Mouse (Mus musculus) embryonic facial prominence, embryonic 11.5 days (tissue): ENCODE measurements around the gene Rubcnl. TPM values are rescaled to one million over a fixed set of nuclear protein-coding genes. Genes with fewer than 3 reads are reported as not detected.

ENCODE experiments used
- ATAC-seq: fragments of 200-750 bp; cut with Nextera tagmentation; replicated peaks from 2 replicates; pipeline ENCODE4 v1.8.0; 2017; ENCODE audit warnings: low read depth; ENCODE audit not compliant: insufficient number of reproducible peaks, low FRiP score, low TSS enrichment
- DNase-seq: peaks from one replicate; pipeline ENCODE4 v3.0.0-alpha.2; 2015; ENCODE audit warnings: low spot score
- H3K27ac ChIP-seq: fragments of 300-500 bp; sonication (generic); replicated peaks from 2 replicates; pipeline ENCODE4 v1.5.1; 2014; ENCODE audit warnings: mild to moderate bottlenecking, low read depth, low read length, control low read depth
- H3K27me3 ChIP-seq: fragments of 300-500 bp; sonication (generic); 2 replicates; pipeline ENCODE4 v1.6.1; 2014; ENCODE audit warnings: mild to moderate bottlenecking, low read length, moderate library complexity, mixed read lengths; ENCODE audit not compliant: control insufficient read depth, insufficient read depth
- H3K36me3 ChIP-seq: fragments of 300-500 bp; sonication (generic); replicated peaks from 2 replicates; pipeline ENCODE4 v1.6.1; 2014; ENCODE audit warnings: low read depth, mild to moderate bottlenecking, low read length, moderate library complexity, mixed read lengths; ENCODE audit not compliant: control insufficient read depth, insufficient read depth
- H3K4me1 ChIP-seq: fragments of 300-500 bp; sonication (generic); 2 replicates; pipeline ENCODE4 v1.6.1; 2014; ENCODE audit warnings: low read length, mixed read lengths; ENCODE audit not compliant: control insufficient read depth, insufficient read depth
- H3K4me2 ChIP-seq: fragments of 300-500 bp; sonication (generic); 2 replicates; pipeline ENCODE4 v1.6.1; 2014; ENCODE audit warnings: low read depth, mild to moderate bottlenecking, control low read depth, low read length, moderate library complexity
- H3K4me3 ChIP-seq: fragments of 300-500 bp; sonication (generic); 2 replicates; pipeline ENCODE4 v1.5.1; 2014; ENCODE audit warnings: low read depth, low read length, control low read depth
- H3K9ac ChIP-seq: fragments of 300-500 bp; sonication (generic); replicated peaks from 2 replicates; pipeline ENCODE4 v1.6.1; 2014; ENCODE audit warnings: mild to moderate bottlenecking, control low read depth, low read length
- H3K9me3 ChIP-seq: fragments of 300-500 bp; sonication (generic); replicated peaks from 2 replicates; pipeline ENCODE4 v1.6.1; 2016; ENCODE audit warnings: mild to moderate bottlenecking, low read length, inconsistent platforms, mixed read lengths; ENCODE audit not compliant: control insufficient read depth
- WGBS: fragments of 180-500 bp; shearing (Covaris S2); extraction: QIAGEN DNeasy Blood & Tissue Kit; methylation state at CpG from one replicate; pipeline ENCODE4 v1.1.7; 2014; 5-methylcytosine and 5-hydroxymethylcytosine counted together
- polyA plus RNA-seq: library from polyadenylated mRNA; unstranded; fragments of >200 nt; fragmentation: Nextera tagmentation; extraction: Ambion mirVana; gene quantifications from 2 replicates; pipeline ENCODE4 v1.2.1, GENCODE M21; 2014

The Rubcnl gene
- polyA plus RNA-seq, 1 experiment from 2014 or later, result 0.65 TPM

DNA sequence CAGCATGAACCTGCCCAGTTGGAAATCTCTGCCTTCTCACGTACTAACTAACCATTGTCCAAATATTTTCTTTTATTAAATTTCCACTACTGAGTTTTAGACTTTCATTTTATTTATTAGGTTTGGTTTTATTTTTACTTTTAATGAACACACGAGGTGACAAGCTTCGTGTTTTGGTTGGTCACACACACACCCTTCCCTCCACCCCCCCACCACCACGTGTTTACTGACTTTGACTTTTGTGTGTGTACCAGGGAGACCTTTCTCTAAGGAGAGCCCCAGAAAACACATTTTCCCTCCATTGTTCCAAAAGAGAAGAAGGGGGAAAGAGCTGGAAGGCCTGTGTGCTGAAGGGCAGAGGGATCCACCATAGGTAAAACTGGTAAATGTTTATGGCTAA is 30.2 kb upstream of the Rubcnl start:
- Histone ChIP-seq H3K27me3 (no peaks in the 10 kb centered on the region), H3K27ac (no peak overlapping the region), H3K36me3 (no peaks in the 10 kb centered on the region), H3K9ac (no peak overlapping the region), H3K9me3 (no peaks in the 10 kb centered on the region), H3K4me1 (no peaks in the 10 kb centered on the region), H3K4me2 (no peak overlapping the region), H3K4me3 (no peak overlapping the region)
- DNase-seq (no peak), ATAC-seq (no peak)
- 58% methylated on average over 4 of the region's 4 CpGs for WGBS

DNA sequence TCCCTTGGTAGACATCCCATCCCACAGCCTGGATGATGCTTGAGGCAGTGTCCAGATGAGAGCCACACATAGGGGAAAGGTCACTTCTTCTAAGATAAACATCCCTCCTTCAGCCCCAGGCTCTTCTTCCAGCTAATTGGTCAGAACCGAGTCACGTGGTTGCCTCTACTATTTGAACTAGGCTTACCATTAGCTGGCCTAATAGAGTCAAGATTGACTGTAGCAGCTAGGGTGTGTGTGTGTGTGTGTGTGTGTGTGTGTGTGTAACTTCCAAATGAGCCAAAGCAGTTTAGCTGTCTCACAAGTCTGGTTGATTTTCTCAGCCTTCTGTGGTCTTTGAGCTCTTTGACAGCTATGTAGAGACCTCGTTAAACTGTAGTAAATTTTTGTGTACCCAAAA is 29.3 kb upstream of the Rubcnl start:
- ATAC-seq (no peak), DNase-seq (no peak)
- Histone ChIP-seq H3K4me3 (no peak overlapping the region), H3K4me2 (no peak overlapping the region), H3K9me3 (no peaks in the 10 kb centered on the region), H3K27ac (no peak overlapping the region), H3K27me3 (no peaks in the 10 kb centered on the region), H3K4me1 (no peaks in the 10 kb centered on the region), H3K36me3 (no peaks in the 10 kb centered on the region), H3K9ac (no peak overlapping the region)
- 55% methylated on average over 3 of the region's 3 CpGs for WGBS

DNA sequence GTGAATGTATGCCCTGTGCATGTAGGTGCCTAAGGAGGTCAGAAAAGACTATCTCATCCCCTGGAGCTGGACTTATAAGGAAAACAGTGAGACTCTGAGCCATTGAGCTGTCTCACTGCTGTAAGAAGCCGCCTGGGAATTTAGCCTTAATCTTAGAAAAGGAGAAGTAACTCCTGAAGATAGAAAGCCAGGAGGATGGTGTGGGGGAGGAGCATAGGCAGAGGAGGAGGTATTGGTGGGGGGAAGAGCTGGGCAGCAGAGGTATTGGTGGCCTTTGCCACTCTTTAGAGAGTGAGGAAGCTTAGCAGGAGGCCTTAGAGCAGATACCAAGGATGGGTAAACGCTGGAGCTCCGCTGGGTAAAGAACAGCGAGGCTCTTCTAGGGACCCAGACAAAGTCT is 26.5 kb upstream of the Rubcnl start:
- 43% methylated on average over 4 of the region's 4 CpGs for WGBS
- Histone ChIP-seq H3K9ac (no peak overlapping the region), H3K36me3 (no peaks in the 10 kb centered on the region), H3K4me3 (no peak overlapping the region), H3K4me2 (no peak overlapping the region), H3K27ac (no peak overlapping the region), H3K9me3 (no peaks in the 10 kb centered on the region), H3K27me3 (no peaks in the 10 kb centered on the region), H3K4me1 (no peaks in the 10 kb centered on the region)
- no peak for DNase-seq
- no peak for ATAC-seq

DNA sequence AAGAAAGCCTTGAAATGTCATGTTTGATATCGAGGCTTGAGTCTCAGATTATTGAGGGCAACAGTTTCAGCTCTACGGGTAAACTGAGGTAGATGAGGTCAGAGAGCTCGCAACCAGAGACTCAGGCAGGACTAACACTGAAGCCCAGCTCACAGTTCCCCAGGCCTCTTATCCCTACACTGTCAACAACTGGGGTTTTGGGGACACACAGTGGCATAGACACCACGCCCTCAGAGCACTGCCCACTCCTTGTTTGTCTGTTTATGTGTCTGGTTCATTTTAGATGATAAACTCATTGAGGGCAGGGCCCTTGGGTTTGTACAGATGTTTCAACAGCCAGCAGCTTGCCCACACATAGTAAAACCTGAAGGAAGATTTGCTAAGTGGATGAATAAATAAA is 25.9 kb upstream of the Rubcnl start:
- WGBS, result 82% methylated on average over 4 of the region's 4 CpGs
- Histone ChIP-seq H3K4me3 (no peak overlapping the region), H3K27ac (no peak overlapping the region), H3K27me3 (no peaks in the 10 kb centered on the region), H3K9me3 (no peaks in the 10 kb centered on the region), H3K36me3 (no peaks in the 10 kb centered on the region), H3K9ac (no peak overlapping the region), H3K4me1 (no peaks in the 10 kb centered on the region), H3K4me2 (no peak overlapping the region)
- DNase-seq (no peak), ATAC-seq (no peak)

DNA sequence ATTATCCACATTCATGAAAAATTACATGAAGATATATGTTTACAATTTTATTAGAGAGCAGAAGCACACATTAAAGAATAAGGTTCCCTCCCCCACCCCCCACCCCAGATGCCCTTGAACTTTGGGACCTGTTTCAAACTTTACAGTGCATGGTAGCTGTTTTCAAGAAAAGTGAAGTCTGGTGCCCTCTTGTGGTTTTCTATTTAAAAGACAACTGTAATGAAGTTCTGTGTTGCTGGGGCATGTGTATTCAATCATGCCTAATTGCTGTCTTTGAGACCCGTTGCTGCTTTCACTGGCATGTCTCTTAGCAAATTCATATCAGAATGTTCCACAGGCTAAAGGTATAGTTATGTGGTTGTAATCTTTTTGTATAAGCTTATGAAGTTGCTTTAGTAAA is 25.3 kb upstream of the Rubcnl start:
- H3K27ac ChIP-seq, result no peak overlapping the region
- no peak overlapping the region for H3K4me2 ChIP-seq
- H3K9ac ChIP-seq, result no peak overlapping the region
- whole genome bisulfite sequencing, result 3% methylated on average over 1 of the region's 1 CpGs
- no peaks in the 10 kb centered on the region for H3K36me3 ChIP-seq
- no peak; the same call in 1 of the 2 replicates for ATAC-seq
- no peak overlapping the region for H3K4me3 ChIP-seq
- DNase-seq, result peak; percentile 93
- no peaks in the 10 kb centered on the region for H3K9me3 ChIP-seq
- H3K27me3 ChIP-seq, result no peaks in the 10 kb centered on the region
- H3K4me1 ChIP-seq, result no peaks in the 10 kb centered on the region

DNA sequence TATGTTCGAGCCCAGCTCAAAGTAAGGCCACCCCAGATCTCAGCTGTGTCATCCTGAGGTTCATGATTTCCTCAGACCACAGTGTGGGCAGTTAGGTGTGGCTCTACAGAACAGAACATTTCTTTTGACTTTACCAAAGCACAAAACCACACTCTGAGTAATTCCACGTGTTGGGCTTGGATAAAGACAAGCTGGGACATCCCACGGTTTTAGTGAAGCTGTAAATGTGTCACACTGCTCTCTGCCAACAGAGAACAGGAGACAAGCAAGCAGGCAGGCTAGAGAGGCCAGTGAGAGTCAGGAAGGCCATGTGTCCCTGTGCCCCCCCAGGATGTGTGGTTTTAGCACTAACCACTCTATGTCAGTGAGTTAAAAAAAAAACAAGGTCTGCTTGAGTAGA is 19.3 kb upstream of the Rubcnl start:
- H3K27ac ChIP-seq, result no peak overlapping the region
- H3K4me1 ChIP-seq, result no peaks in the 10 kb centered on the region
- H3K27me3 ChIP-seq, result no peaks in the 10 kb centered on the region
- no peak overlapping the region for H3K9ac ChIP-seq
- 71% methylated on average over 3 of the region's 3 CpGs for WGBS
- no peak overlapping the region for H3K4me2 ChIP-seq
- H3K4me3 ChIP-seq, result no peak overlapping the region
- no peaks in the 10 kb centered on the region for H3K36me3 ChIP-seq
- ATAC-seq (no peak), DNase-seq (no peak)
- no peaks in the 10 kb centered on the region for H3K9me3 ChIP-seq

DNA sequence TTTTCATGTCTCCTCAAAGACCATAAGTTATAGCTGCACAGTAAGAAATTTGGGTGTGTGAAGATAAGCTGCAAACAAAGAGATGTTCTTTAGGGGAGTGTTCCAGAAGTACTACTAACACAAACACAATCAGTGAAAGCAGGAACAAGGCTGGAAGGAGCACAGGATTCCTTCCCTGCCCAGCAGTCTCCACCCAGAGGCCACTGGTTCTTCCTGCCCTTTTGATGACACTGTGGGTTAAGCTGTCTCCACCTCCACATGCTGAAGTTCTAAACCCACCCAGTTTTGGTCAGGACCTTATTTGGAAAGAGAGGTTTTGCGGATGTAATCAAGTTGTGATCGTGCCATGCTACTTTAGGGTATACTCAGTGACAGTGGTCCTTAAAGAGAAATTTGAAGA is 18.8 kb upstream of the Rubcnl start:
- H3K4me2 ChIP-seq, result no peak overlapping the region
- 86% methylated on average over 2 of the region's 2 CpGs for WGBS
- ATAC-seq (no peak), DNase-seq (no peak)
- no peaks in the 10 kb centered on the region for H3K27me3 ChIP-seq
- H3K4me1 ChIP-seq, result no peaks in the 10 kb centered on the region
- H3K9ac ChIP-seq, result no peak overlapping the region
- no peak overlapping the region for H3K4me3 ChIP-seq
- H3K27ac ChIP-seq, result no peak overlapping the region
- H3K36me3 ChIP-seq, result no peaks in the 10 kb centered on the region
- H3K9me3 ChIP-seq, result no peaks in the 10 kb centered on the region

DNA sequence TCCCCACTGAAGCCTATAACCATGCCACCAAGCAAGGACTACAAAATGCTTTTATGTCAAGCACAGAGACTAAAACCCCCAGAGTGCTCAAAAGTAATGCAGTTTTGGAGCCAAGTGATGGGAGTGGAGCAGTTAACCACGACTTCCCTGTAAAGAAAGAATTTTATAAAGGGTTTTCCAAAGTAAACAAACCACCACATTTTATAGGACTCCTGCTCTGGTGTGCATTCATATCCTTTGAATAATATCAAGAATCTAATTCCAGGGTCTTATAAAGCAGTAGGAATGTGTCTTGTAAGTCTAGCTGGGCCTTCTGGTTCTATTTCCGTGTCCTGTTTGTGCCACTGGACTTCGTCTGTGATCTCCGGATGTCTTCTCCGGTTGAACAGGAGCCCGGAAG is 14.5 kb upstream of the Rubcnl start:
- no peak overlapping the region for H3K4me2 ChIP-seq
- H3K4me3 ChIP-seq, result no peak overlapping the region
- H3K27me3 ChIP-seq, result no peaks in the 10 kb centered on the region
- no peaks in the 10 kb centered on the region for H3K9me3 ChIP-seq
- H3K9ac ChIP-seq, result no peak overlapping the region
- ATAC-seq (no peak), DNase-seq (no peak)
- 84% methylated on average over 6 of the region's 6 CpGs for WGBS
- no peak overlapping the region for H3K27ac ChIP-seq
- no peaks in the 10 kb centered on the region for H3K36me3 ChIP-seq
- H3K4me1 ChIP-seq, result no peaks in the 10 kb centered on the region

DNA sequence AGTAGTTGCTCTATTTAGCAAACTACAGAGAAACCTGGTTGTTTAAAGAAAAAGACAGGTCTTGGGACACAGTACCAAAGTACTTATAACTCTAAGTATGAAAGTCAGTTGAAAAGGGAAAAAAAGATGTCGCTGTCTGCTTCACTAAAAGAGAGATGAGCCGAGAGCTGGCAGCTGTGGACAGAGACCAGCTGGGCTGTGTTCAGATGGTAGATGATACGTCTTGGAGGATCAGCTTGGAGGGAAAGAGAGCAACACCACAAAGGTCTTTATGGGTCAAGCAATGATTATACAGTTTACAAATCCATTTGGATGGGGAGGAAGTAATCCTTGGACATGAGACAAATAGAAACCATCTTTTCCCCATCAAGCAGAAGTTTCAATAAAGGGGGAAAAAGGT is 12.5 kb upstream of the Rubcnl start:
- Histone ChIP-seq H3K36me3 (no peaks in the 10 kb centered on the region), H3K27me3 (no peaks in the 10 kb centered on the region), H3K27ac (no peak overlapping the region), H3K9me3 (no peaks in the 10 kb centered on the region), H3K4me1 (no peaks in the 10 kb centered on the region), H3K4me2 (no peak overlapping the region), H3K4me3 (no peak overlapping the region), H3K9ac (no peak overlapping the region)
- 71% methylated on average over 3 of the region's 3 CpGs for WGBS
- ATAC-seq (no peak), DNase-seq (no peak)
